Mouse (Mus musculus): ENCODE results near the gene Prrxl1.

The Prrxl1 gene

GRCm38 (mm10) chr14:32627271-32627670 is 28.1 kb downstream of the Prrxl1 start:
- no peak for DNase-seq (ENCODE audit: low read depth)

GRCm38 (mm10) chr14:32628584-32628983 is 29.4 kb downstream of the Prrxl1 start:
- DNase-seq (ENCODE audit: low read depth) = no peak

- no peak for DNase-seq (ENCODE audit: low read depth)
Observed at GRCm38 (mm10) chr14:32632908-32633600, 33.8 kb downstream of the Prrxl1 start.

- no peak for DNase-seq (ENCODE audit: low read depth)
Observed at GRCm38 (mm10) chr14:32634015-32634682, 34.9 kb downstream of the Prrxl1 start.

GRCm38 (mm10) chr14:32638485-32638884 is 39.3 kb downstream of the Prrxl1 start:
- no peak for DNase-seq (ENCODE audit: low read depth)

GRCm38 (mm10) chr14:32659781-32660180 is 60.6 kb downstream of the Prrxl1 start:
- DNase-seq (ENCODE audit: low read depth) = no peak

GRCm38 (mm10) chr14:32663099-32663498 is 63.9 kb downstream of the Prrxl1 start:
- DNase-seq (ENCODE audit: low read depth) = no peak

- no peak for DNase-seq (ENCODE audit: low read depth)
Observed at GRCm38 (mm10) chr14:32673178-32673577, 74.0 kb downstream of the Prrxl1 start.

- no peak for DNase-seq (ENCODE audit: low read depth)
Observed at GRCm38 (mm10) chr14:32678565-32678964, 79.4 kb downstream of the Prrxl1 start.

- no peak for DNase-seq (ENCODE audit: low read depth)
Observed at GRCm38 (mm10) chr14:32681603-32682002, 82.4 kb downstream of the Prrxl1 start.

- DNase-seq (ENCODE audit: low read depth) = no peak
Observed at GRCm38 (mm10) chr14:32682536-32682935, 83.3 kb downstream of the Prrxl1 start.

- DNase-seq (ENCODE audit: low read depth) = peak; percentile 7
Observed at GRCm38 (mm10) chr14:32683251-32683838, 84.1 kb downstream of the Prrxl1 start.

- no peak for DNase-seq (ENCODE audit: low read depth)
Observed at GRCm38 (mm10) chr14:32683982-32684734, 85.0 kb downstream of the Prrxl1 start.

- no peak for DNase-seq (ENCODE audit: low read depth)
Observed at GRCm38 (mm10) chr14:32684735-32685105, 85.5 kb downstream of the Prrxl1 start.

- no peak for DNase-seq (ENCODE audit: low read depth)
Observed at GRCm38 (mm10) chr14:32685124-32685826, 86.1 kb downstream of the Prrxl1 start, which contains the start of gene 3425401B19Rik. TSS of gene 3425401B19Rik (minus strand) at chr14:32685293.

GRCm38 (mm10) chr14:32695906-32696305 is 96.7 kb downstream of the Prrxl1 start:
- no peak for DNase-seq (ENCODE audit: low read depth)

GRCm38 (mm10) chr14:32696344-32696743 is 97.1 kb downstream of the Prrxl1 start:
- DNase-seq (ENCODE audit: low read depth) = no peak

- DNase-seq (ENCODE audit: low read depth) = no peak
Observed at GRCm38 (mm10) chr14:32697774-32698173, 98.6 kb downstream of the Prrxl1 start.

GRCm38 (mm10) chr14:32698556-32698955 is 99.3 kb downstream of the Prrxl1 start:
- no peak for DNase-seq (ENCODE audit: low read depth)
